Mouse (Mus musculus): Measurements from ENCODE around the gene Mef2b.
A peak's percentile ranks its signal among the peaks of the same experiment; 100 is the strongest.

- no peak for TF ChIP-seq CTCF (IDR thresholded peaks at IDR 0.05; ENCODE audit: low read depth)
- TF ChIP-seq EP300 (IDR thresholded peaks at IDR 0.05; ENCODE audit: low read depth) = 0 out of 2 replicates have a peak, but pooled peaks have one; percentile 42
These were observed 65.2 kb downstream of the Mef2b start for GRCm38 (mm10) chr8:70204757-70205156.
